Mouse (Mus musculus): ENCODE measurements around the gene Tph2. TPM values are rescaled to one million over a fixed set of nuclear protein-coding genes. Genes with fewer than 3 reads are reported as not detected.

The Tph2 gene
- polyA plus RNA-seq, 1 experiment, result not detected

DNA sequence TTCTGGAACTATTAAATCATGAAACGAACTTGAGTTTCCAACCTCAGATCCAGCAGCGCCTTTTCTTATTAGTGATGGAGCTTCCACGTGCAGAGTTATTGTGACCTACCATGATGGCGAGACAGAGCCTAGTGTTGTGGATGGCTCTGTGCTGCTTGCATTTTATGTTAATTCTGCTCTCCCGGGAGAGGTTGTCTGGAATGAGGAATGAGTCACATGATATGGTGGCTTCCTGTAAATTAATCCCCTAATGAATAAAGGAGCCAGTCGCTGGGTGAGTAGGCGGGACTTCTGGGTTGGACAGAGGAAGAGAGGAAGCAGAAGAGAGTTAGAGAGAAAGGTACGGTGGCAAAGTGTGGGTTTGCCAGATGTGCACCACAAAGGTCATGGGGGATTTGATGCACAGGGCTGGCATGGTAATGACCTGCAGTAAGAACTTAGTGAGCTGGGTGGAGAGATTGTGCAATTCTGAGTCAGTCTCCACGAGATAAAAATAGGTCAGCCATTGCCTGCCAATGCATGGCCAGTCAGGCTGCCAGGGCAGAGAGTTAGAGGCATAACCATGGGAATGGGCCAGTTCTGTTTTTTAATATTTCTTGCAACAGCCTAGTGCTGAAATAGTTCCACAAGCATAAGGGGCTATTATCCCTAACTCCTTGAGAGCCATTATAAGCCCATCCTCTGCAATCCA is 84.8 kb downstream of the Tph2 start:
- Histone ChIP-seq H3K4me3 (replicated peaks) (no peak overlapping the region), H3K36me3 (replicated peaks; ENCODE audit: low read length) (no peaks in the 10 kb centered on the region), H3K27me3 (replicated peaks) (no peaks in the 10 kb centered on the region), H3K4me1 (no peaks in the 10 kb centered on the region), H3K9me3 (peaks cover 14% of the 10 kb centered on the region; the same call in 1 of the 2 replicates)
- TF ChIP-seq GATA1 (IDR thresholded peaks at IDR 0.05; ENCODE audit: borderline replicate concordance, low read length) (no peak), FLI1 (IDR thresholded peaks at IDR 0.05; ENCODE audit: low read length) (no peak)

GRCm38 (mm10) chr10:115097163-115097562 is 87.7 kb downstream of the Tph2 start:
- Histone ChIP-seq H3K4me1 (no peaks in the 10 kb centered on the region), H3K27me3 (replicated peaks) (no peaks in the 10 kb centered on the region), H3K36me3 (replicated peaks; ENCODE audit: low read length) (no peaks in the 10 kb centered on the region), H3K9me3 (peaks cover 11% of the 10 kb centered on the region; the same call in 1 of the 2 replicates), H3K4me3 (replicated peaks) (no peak overlapping the region)
- TF ChIP-seq FLI1 (IDR thresholded peaks at IDR 0.05; ENCODE audit: low read length) (no peak), GATA1 (IDR thresholded peaks at IDR 0.05; ENCODE audit: borderline replicate concordance, low read length) (no peak)

GRCm38 (mm10) chr10:115096191-115096590 is 88.6 kb downstream of the Tph2 start:
- Histone ChIP-seq H3K9me3 (peaks cover 11% of the 10 kb centered on the region; the same call in 1 of the 2 replicates), H3K27me3 (replicated peaks) (no peaks in the 10 kb centered on the region), H3K36me3 (replicated peaks; ENCODE audit: low read length) (no peaks in the 10 kb centered on the region), H3K4me1 (no peaks in the 10 kb centered on the region), H3K4me3 (replicated peaks) (no peak overlapping the region)
- no peak for TF ChIP-seq FLI1 (IDR thresholded peaks at IDR 0.05; ENCODE audit: low read length)
- TF ChIP-seq GATA1 (IDR thresholded peaks at IDR 0.05; ENCODE audit: borderline replicate concordance, low read length), result no peak

DNA sequence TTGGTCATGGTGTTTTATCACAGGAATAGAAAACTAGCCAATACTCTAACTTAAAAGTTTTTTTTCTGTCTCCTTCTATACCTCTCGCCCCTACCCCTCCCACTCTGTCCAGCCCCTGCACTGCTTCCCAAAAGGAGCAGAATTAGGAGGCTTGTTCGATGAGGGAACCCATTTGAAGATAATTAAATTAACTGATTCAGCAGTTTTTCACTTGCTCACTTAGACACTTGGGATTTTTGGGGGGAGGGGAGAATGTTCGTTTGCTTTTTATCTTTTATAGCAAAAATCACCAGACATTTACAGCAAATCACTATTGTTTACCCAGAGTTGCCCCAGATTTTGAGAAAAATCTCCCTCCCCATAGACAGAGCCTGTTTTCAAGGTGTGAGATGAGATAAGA is 106.6 kb downstream of the Tph2 start:
- Histone ChIP-seq H3K36me3 (replicated peaks; ENCODE audit: low read length) (no peaks in the 10 kb centered on the region), H3K27me3 (replicated peaks) (no peaks in the 10 kb centered on the region), H3K9me3 (peaks cover 21% of the 10 kb centered on the region), H3K4me3 (replicated peaks) (no peak overlapping the region), H3K4me1 (no peaks in the 10 kb centered on the region)
- TF ChIP-seq GATA1 (IDR thresholded peaks at IDR 0.05; ENCODE audit: borderline replicate concordance, low read length) (no peak), FLI1 (IDR thresholded peaks at IDR 0.05; ENCODE audit: low read length) (no peak)

DNA sequence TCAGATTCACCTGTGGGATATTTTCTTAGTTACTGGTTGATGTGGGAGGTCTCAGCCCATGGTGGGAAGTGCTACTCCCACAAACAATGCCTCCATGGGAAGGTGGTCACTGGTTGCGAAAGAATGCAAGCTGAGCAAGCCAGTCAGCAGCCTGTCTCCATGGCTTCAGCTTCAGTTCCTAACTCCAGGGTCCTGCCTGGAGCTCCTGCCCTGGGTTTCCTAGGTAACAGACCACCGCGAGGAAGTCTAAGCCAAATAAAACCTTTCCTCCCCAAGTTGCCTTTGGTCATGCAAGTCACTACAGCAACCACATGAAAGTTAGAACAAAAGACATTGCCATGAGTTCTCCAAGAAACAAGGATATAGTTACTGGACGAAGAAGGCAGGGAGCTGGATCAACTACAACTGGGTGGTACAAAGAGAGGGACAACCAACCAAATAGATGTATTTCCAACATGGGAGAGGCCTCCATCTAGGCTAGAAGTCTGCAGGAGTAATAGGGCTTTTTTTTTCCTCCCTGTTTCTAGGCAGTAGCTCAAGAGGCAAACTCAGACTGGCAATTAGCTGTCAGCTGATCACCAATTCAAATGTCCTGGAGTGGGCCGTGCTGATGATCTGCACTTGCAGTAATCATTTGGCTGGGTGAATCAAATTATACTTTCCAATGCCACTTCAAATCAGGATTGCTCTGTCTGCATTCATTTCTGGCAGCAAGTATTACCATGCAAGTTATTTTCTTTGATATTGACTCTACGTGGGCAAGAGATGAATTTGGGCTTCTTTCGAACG is 115.5 kb downstream of the Tph2 start:
- no peak for TF ChIP-seq FLI1 (IDR thresholded peaks at IDR 0.05; ENCODE audit: low read length)
- no peak for TF ChIP-seq GATA1 (IDR thresholded peaks at IDR 0.05; ENCODE audit: borderline replicate concordance, low read length)
- peaks cover 40% of the 10 kb centered on the region for H3K9me3 ChIP-seq
- no peak overlapping the region for H3K4me3 ChIP-seq (replicated peaks)
- no peaks in the 10 kb centered on the region for H3K36me3 ChIP-seq (replicated peaks; ENCODE audit: low read length)
- no peaks in the 10 kb centered on the region for H3K4me1 ChIP-seq
- no peaks in the 10 kb centered on the region for H3K27me3 ChIP-seq (replicated peaks)

DNA sequence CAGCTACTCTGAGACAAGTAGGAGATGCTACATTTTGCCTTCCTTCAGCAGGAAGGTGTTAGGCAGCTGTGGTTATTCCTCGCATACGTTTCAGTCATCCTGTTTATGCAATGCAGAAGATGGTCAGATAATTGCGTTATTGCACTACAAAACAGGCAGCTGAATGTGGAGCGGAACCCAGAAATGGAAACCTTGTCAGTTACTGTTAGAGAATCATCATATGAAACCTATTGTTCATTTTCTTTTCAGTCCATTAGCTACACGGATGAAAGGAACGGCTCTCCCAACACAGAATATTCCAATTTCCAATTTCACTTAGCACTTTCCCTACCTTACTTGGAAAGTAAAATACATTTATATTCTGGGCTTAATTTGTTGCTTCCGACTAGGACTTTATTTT is 120.9 kb downstream of the Tph2 start:
- no peaks in the 10 kb centered on the region for H3K4me1 ChIP-seq
- peaks cover 30% of the 10 kb centered on the region for H3K9me3 ChIP-seq
- no peak overlapping the region for H3K4me3 ChIP-seq (replicated peaks)
- no peak for TF ChIP-seq GATA1 (IDR thresholded peaks at IDR 0.05; ENCODE audit: borderline replicate concordance, low read length)
- no peak for TF ChIP-seq FLI1 (IDR thresholded peaks at IDR 0.05; ENCODE audit: low read length)
- no peaks in the 10 kb centered on the region for H3K27me3 ChIP-seq (replicated peaks)
- H3K36me3 ChIP-seq (replicated peaks; ENCODE audit: low read length), result no peaks in the 10 kb centered on the region

GRCm38 (mm10) chr10:115061498-115061897 is 123.3 kb downstream of the Tph2 start:
- Histone ChIP-seq H3K4me3 (replicated peaks) (no peak overlapping the region), H3K4me1 (no peaks in the 10 kb centered on the region), H3K27me3 (replicated peaks) (no peaks in the 10 kb centered on the region), H3K36me3 (replicated peaks; ENCODE audit: low read length) (no peaks in the 10 kb centered on the region), H3K9me3 (peaks cover 34% of the 10 kb centered on the region)
- TF ChIP-seq GATA1 (IDR thresholded peaks at IDR 0.05; ENCODE audit: borderline replicate concordance, low read length) (no peak), FLI1 (IDR thresholded peaks at IDR 0.05; ENCODE audit: low read length) (no peak)

- peaks cover 33% of the 10 kb centered on the region for H3K9me3 ChIP-seq
- no peaks in the 10 kb centered on the region for H3K36me3 ChIP-seq (replicated peaks; ENCODE audit: low read length)
- H3K4me3 ChIP-seq (replicated peaks), result no peak overlapping the region
- no peaks in the 10 kb centered on the region for H3K4me1 ChIP-seq
- H3K27me3 ChIP-seq (replicated peaks), result no peaks in the 10 kb centered on the region
- TF ChIP-seq FLI1 (IDR thresholded peaks at IDR 0.05; ENCODE audit: low read length), result no peak
These were observed 124.1 kb downstream of the Tph2 start for GRCm38 (mm10) chr10:115060759-115061158.

DNA sequence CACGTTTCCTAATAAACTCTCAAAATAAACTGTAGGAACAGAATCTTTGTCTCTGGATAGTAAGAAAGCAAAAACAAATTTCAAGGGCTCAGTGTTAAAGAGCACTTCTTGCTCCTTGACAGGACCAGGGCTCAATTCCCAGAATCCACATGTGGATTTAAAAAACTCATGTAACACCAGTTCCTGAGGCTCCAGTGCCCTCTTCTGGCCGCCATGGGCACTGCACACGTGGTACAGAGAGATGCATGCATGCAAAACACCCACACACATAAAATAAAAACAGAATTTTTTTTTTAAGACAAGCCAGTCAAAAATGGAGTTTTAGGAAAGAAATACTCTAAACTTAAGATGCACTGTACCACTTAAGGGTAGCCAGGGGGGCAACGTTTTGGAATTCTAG is 133.2 kb downstream of the Tph2 start:
- Histone ChIP-seq H3K4me1 (no peaks in the 10 kb centered on the region), H3K9me3 (peaks cover 48% of the 10 kb centered on the region), H3K36me3 (replicated peaks; ENCODE audit: low read length) (no peaks in the 10 kb centered on the region), H3K4me3 (replicated peaks) (no peak overlapping the region), H3K27me3 (replicated peaks) (no peaks in the 10 kb centered on the region)
- no peak for TF ChIP-seq FLI1 (IDR thresholded peaks at IDR 0.05; ENCODE audit: low read length)
- TF ChIP-seq GATA1 (IDR thresholded peaks at IDR 0.05; ENCODE audit: borderline replicate concordance, low read length), result no peak

GRCm38 (mm10) chr10:115050674-115051073 is 134.1 kb downstream of the Tph2 start:
- Histone ChIP-seq H3K27me3 (replicated peaks) (no peaks in the 10 kb centered on the region), H3K36me3 (replicated peaks; ENCODE audit: low read length) (no peaks in the 10 kb centered on the region), H3K4me3 (replicated peaks) (no peak overlapping the region), H3K4me1 (no peaks in the 10 kb centered on the region), H3K9me3 (peaks cover 55% of the 10 kb centered on the region)
- TF ChIP-seq GATA1 (IDR thresholded peaks at IDR 0.05; ENCODE audit: borderline replicate concordance, low read length), result no peak
- TF ChIP-seq FLI1 (IDR thresholded peaks at IDR 0.05; ENCODE audit: low read length), result no peak
